Mouse (Mus musculus): ENCODE results near the gene Hsd11b2. TPM values are rescaled to one million over a fixed set of nuclear protein-coding genes. Genes with fewer than 3 reads are reported as not detected.

Hsd11b2 gene
- total RNA-seq, 4 experiments from 2014 or later = 0.12 to 0.62 TPM; not detected in 2

DNA sequence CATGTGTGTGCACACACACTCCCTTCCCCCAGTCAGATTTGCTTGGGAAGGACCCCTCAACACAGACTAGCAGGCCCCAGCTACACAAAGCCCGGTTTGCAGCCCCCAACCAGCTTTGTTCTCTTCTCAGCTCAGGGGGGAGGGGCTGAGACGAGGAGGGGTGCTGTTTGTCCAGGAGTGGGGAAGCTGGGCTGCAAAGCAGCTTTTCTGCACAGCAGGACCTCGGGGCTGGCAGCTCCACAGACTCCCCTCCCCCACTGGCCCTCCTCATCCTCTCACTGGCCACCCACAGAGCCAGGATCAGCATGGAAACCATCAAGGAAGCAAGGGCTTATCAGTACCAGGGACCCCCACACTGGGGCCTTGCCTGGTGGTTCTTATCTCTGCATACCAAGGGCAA is 2.5 kb downstream of the Hsd11b2 start:
- no peak for DNase-seq (ENCODE audit: low spot score in 2 of 2)

DNA sequence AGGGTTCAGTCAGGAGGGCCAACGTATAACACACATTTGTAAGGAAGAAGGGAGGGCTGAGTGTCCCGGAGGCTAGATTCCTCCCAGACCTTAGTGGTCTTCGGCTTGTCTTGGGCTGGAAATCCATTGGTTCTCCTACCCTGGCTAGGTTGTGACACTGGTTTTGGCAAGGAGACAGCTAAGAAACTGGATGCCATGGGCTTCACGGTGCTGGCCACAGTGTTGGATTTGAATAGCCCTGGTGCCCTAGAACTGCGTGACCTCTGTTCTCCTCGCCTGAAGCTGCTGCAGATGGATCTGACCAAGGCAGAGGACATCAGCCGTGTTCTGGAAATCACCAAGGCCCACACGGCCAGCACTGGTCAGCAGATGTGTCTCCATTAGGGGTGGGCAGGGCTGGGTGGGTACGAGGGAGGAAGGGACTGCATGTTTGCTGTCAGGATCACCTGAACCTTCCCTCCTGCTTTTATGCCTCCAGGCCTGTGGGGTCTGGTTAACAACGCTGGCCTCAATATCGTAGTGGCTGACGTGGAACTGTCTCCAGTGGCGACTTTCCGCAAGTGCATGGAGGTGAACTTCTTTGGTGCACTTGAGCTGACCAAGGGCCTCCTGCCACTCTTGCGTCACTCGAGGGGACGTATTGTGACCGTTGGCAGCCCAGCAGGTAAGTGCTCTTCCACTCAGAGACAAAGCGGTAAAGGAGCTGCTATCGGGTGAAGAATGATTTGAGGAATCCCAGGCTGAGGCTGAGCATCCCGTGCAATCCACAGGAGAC is 3.6 kb downstream of the Hsd11b2 start:
- DNase-seq (ENCODE audit: low spot score in 2 of 2) = no peak

DNA sequence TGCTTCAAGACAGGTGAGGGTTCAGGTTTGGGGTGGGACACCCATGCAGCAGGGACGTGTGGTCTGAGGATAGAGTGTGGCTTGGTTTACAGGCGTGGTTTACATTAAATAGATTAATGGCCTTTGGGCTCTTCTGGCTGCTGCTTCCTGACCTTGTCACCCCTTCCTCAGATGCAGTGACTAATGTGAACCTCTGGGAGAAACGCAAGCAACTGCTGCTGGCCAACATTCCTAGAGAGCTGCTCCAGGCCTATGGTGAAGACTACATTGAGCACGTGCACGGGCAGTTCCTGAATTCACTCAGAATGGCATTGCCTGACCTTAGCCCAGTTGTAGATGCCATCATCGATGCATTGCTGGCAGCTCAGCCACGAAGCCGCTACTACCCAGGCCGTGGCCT is 4.3 kb downstream of the Hsd11b2 start:
- DNase-seq (ENCODE audit: low spot score in 2 of 2) = no peak

DNA sequence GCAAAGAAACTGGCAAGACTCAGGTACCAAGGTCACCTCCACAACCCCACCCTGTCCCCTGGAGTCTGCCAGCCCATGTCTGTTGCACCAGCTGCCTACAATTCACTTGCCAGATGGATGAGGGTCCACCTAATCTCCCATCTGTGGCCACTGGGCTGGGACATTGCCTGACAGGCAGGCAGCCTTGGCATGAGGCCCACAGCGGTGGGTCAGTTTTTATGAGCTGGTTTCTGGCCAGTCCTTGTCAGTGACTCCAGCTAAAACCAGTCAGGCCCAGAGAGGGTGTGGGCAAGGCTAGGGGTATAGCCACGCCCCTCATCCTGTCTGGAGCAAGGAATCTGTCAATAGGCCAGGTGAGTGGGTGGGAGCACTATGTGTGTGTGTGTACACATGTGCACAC is 8.6 kb downstream of the Hsd11b2 start:
- DNase-seq (ENCODE audit: low spot score in 2 of 2) = peak in 1 of 2 experiments; percentile 66

DNA sequence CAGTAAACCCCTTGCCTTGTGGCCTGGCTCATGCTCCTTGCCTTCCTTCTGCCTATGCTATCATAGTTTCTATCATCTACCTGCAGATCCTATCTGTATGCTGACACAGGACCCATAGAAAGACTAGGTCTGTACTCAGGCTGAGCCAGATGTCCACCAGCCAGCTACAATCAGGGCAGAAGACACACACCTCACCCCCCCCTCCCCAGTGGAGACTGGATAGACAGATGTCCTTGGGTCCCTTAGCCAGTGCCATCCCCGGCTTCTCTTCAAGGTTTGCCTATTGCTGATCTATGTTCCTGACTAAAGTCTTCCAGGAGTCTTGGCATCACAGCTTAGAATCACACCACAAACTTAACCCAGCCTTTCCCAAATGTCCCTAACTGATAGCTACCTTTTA is 9.7 kb downstream of the Hsd11b2 start:
- no peak for DNase-seq (ENCODE audit: low spot score in 2 of 2)

DNA sequence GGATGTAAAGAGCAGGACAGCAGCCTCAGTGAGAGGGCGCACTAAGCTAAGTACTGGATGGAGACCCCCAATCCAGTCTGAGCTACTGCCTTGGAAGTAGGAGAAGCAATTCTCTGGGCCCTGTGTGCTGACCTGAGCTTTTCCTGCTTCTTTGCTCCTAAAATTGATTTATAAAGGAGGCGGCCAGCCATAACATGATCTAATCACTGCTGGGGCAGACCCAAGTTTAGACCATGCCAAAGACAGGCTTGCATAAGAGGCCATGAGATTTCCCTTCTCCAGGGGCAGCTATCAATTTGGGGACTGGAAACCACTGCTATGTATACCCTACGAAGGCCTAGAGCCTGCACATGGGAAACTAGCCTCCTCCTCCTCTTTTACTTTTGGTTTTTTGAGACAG is 10.7 kb downstream of the Hsd11b2 start:
- peak; percentile 43 to 55 for DNase-seq (ENCODE audit: low spot score in 2 of 2)

DNA sequence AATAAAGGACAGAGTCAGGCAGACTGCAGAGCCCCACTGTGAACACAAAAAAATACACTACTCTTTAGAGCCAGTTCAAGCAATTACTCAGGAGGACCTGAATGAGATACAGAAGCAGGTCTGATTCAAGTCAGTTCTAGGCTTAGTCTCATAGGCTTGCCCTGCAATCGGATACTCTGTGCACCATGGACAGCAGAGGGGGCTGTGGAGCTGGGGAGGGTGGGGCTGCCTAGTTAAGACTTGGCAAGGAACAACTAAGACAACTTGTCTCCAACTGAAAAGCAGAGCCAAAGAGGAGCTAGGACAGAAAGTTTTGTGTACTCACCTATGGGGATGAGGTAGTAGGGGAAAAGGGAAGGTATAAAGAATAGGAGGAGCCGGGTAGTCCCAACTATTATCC is 13.2 kb downstream of the Hsd11b2 start:
- DNase-seq (ENCODE audit: low spot score in 2 of 2) = peak in 1 of 2 experiments; percentile 44

DNA sequence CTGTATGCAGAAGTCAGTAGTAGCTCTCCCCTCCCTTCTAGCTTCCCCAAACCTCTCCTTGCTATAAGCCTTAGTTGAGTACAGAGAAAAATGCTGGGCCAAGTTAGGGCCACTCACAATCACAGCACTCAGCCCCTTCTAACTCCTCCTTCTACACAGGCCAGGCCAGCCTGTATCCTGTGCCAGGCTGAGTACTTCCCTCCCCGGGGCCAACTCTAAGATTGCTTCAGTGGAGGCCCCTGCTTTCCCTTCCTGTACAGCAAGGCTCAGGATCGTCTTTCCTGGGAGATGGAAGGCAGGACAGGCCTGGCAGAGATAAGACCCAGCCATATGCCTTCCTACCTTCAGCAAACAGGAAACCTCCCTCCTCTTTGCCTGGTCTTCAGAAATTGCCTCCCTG is 14.9 kb downstream of the Hsd11b2 start:
- DNase-seq (ENCODE audit: low spot score in 2 of 2) = peak in 1 of 2 experiments; percentile 30

DNA sequence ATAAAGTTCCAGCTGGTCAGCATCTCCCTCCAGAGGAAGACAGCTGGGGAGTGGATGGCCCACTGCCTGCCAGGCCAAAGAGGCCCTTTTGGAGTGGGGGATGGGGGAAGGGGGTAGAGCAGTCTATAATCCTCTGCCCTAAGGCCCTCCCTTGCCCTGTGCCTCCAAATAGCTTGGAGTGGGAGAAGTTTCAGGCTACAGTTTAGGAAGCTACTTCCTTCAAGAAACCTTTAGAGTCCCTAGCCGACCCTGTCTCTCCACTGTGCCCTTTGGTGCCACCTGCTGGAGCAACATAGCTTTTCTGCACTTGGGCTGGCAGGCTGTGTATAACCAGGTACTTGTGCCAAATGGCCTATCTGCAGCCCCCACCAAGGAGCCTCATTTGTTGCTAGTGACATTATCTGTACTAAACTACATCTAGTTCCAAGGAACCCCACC is 15.4 kb downstream of the Hsd11b2 start:
- peak; percentile 63 to 75 for DNase-seq (ENCODE audit: low spot score in 2 of 2)

DNA sequence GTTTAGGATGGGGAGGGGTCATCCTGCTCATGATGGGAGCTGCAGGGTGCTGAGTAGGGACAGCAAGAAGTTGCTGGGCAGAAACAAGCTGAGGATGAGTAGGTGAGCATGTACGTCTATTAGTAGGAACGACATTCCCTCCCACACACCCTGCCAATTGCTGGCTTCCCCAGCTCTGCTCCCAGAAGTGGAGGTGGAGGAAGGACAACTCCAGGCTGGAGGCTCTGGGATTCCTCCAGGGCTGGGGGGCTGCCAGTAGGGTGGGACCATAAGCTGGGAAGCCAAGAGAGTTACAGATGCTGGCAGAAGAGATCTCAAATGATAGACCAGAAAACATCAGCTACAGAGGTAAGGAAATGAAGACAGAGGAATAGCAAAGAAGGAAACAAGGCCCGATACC is 18.0 kb downstream of the Hsd11b2 start:
- DNase-seq (ENCODE audit: low spot score in 2 of 2) = no peak

DNA sequence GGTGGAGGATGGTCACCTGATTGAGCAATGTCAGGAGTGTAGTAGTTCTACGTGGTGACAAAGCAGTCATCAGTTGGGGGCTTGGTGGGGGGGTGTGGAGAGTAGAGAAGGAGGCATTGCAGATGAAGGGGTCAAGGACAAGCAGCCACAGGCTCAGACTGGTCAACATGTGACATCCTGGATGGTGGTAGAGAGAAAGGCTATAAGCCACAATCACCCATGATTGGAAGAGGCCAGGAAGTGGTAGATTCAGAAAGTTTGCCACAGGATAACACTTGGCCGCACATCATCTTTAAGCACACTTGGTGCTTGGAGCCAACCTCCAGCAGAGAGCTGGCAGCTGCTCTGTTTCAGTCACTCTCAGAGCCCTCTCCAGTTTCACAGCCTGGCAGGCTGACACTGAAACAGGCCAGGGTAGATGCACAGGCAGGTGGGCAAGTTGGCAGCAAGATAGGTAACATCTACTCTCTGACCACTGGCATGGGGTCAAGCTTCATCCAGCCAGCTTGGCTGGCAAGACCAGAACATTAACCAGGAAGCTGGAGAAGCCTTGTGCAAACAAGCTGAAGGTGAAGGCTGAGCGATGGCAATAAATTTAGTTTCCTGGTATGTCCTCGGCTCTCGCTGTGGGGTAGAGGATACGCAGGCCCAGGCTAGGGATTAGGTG is 18.6 kb downstream of the Hsd11b2 start:
- peak; percentile 83 to 93 for DNase-seq (ENCODE audit: low spot score in 2 of 2)

DNA sequence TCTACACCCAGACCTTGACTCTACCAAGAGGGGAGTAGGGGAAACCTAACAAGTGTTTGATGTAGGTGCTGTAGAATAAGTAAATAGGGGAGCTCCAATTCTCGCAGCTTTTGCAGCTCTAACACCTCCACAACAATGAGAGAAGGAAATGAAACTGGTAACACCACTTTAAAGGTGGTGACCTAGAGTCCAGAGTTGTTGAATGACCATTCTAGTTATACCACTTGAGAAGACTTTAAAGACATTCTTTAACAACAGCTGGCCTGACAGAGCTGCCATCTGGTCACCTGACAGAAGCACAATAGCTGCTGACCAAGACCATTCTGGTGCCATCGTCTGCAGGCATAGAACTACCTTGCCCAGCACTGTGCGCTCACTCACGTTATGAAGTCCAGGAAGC is 20.4 kb downstream of the Hsd11b2 start:
- DNase-seq (ENCODE audit: low spot score in 2 of 2) = no peak

DNA sequence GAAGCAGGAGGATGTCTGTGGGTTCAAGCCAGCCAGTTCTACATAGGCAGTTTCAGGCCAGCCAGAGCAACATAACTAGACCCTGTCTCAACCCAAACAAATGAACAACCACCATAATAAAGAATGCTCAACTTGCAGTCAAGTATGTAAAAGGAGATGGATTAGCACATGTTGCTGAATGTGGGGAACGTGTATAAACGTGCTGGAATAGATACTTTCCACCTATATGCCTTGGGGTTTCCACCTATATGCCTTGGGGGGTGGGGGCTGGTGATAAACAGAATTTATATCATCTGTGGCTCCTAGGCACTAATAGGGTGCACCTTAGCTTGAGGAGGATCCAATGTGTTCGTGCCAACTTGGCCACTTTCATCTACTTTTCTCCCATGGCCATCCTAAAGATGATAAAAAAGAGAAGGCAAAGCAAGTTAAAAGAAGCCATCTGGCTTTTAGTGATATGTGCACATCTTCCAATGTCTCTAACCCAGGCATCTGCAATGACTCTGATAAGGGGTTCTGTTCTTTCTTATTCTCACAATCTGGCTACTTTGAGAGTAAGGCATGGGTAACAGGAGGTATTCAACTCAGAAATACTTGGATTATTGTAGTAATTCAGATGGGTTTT is 23.6 kb downstream of the Hsd11b2 start:
- DNase-seq (ENCODE audit: low spot score in 2 of 2) = no peak

DNA sequence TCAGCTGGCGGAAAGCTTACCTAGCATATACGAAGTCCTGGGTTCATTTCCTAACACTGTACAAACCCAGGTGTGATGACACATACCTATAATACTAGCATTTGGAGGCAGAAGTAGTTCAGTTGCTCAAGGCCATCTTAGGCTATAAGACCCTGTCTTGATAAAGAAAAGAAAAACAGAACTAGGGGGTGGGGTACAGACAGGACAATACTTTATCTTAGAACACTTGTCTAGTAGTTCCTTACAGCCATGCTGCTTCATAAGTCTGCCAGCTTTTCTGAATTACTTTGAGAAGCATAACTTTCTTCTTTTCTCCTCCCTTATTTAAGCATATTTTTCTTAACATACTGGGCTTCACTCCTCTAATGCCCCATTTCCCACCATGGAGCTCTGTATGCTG is 24.3 kb downstream of the Hsd11b2 start:
- DNase-seq (ENCODE audit: low spot score in 2 of 2) = no peak

DNA sequence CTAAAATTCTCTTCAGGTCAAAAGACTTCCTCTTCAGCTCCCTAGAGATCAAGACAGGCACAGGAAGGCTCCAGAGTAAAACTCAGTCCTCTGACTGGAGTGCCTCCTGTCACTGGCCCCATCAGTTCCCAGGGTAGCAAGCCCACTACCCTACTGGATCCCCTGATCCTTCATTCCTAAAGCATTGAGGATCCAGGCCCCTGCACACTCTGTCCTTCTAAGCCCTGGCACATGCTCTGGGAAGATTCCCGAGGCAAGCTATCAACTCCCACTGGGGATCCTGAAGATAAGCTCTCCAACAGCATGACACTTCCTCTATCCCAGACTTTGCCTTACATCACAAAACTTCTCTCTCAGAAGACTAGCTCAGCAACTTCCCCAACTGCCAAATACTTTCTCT is 25.1 kb downstream of the Hsd11b2 start:
- no peak for DNase-seq (ENCODE audit: low spot score in 2 of 2)

DNA sequence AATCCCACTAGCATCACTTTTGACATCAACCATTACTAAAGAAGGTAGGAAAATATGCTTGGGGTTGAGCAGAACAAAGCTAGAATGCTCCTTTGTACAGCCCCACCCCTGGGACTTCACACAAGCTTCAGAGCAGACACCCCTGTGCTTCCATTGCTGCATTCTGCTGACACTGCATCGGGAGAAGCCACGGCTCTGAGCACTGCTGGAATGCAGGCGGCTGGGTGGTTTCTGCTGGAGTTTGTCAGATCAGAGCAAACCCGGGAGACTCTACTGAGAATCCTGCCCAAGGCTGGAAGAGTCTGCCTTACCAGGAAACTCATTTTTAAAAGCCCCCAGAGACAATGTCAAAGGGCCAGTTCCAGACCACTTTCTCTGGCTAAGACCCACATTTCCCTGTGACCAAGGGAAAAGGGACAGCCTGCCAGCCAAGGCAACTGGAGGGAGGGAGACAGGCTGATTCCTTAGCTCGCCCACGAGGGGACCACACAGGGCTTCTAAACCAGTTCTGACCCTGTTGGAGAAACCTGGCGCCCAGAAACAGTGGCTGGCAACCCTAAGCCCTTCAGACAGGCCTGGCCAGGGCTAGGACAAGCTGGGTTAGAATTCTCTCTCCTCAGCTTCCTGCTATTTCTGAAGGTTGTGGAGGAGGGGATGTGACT is 26.1 kb downstream of the Hsd11b2 start:
- peak in 1 of 2 experiments; percentile 37 for DNase-seq (ENCODE audit: low spot score in 2 of 2)

DNA sequence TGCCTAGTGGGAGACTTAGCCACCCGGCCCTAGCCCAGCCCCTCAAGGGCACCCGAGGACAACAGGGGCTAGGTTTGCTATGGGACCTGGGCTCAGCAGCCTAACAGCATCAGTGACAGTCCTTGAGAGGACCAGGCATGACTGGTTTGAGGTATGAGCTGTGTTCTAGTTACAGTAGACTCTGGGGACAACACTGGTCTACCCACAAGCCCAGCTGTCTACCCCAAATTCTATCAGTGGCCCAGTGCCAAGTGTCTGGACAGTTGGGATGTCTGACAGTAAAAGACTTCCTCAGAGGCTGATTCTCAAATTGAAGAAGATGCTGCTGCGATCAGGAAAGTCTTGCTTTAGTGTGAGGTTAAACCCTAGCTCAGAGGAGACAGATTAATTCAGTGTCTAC is 26.7 kb downstream of the Hsd11b2 start:
- DNase-seq (ENCODE audit: low spot score in 2 of 2) = no peak

DNA sequence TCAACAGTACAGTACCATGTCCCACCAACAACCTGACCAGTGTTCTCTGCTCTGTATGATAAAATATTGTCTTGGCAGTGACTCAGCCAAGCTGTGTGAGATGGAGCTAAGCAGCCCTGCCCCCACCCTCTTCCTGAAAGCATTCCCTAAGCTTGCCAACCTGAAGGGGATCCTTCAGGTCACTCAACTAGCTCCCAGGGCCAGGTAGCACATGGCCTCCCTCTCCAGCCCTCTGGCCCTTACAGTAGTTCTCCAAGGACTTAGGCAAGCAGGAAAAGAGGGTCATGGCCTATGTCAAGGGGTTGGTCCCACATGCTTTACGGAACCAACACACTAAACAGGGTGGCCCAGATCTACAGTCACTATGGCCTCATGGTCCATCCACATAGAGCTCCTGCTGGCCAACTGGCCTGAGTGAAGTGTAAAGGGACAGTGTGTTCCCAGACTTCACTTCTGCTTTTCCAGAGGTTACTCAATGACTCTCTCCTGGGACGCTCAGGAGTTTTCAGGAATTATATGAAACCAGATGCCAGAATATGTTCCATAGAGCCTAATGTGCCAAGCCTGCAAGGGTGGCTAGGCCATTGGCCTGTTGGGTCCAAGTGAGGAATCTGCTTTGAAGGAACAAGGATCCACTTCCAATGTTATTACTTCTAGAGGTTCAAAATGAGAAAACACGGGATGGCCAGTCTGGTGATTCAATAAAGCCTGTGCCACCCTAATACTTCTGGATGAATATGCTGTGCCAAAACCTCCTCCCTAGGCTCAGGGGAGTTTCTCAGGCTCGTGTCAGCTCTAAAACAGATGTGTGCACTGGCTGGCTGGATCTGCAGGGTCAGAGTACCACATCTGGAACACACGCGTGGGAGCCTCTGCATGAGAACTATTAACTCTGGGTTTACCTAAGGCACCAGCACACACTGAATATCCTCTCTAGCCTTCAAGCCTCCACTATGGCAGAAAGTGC is 28.1 kb downstream of the Hsd11b2 start:
- peak in 1 of 2 experiments; percentile 37 for DNase-seq (ENCODE audit: low spot score in 2 of 2)

DNA sequence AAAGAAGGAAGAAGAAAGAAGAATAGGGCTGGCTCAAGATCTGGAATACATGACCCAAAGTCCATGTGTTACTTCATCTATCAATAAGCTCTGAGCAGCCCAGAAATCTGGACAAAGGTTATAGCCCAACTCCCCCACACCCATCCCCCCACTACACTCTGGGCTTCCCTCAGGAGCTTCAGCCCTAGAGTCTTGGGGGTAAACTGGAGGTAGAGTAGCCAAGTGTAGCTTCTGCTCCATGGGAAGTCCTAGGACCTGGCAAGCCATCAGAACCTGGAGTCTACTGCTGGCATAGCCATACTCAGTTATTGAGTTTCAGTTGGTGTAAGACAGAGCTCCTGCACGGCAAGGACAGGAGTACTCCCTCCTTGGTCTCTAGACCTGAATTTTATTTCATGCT is 31.0 kb downstream of the Hsd11b2 start:
- DNase-seq (ENCODE audit: low spot score in 2 of 2) = no peak

DNA sequence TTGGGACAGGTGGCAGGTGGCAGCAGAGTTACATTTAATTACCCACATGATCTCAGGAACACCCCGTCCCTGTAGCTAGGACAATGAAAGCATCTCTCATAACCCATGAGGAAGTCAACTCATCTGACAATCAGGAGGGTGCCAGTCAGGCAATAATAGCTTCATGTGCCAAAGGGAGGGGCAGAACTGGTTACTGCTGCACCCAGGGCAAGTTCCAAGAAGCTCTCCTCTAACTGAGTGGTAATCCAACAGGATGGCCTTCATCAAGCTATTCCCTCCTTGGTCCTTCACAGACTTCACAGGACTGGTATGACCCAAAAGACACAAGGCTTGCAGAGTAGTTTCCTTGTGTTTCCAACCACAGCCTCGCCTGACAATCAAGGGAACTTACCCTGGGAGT is 31.5 kb downstream of the Hsd11b2 start:
- DNase-seq (ENCODE audit: low spot score in 2 of 2) = no peak

DNA sequence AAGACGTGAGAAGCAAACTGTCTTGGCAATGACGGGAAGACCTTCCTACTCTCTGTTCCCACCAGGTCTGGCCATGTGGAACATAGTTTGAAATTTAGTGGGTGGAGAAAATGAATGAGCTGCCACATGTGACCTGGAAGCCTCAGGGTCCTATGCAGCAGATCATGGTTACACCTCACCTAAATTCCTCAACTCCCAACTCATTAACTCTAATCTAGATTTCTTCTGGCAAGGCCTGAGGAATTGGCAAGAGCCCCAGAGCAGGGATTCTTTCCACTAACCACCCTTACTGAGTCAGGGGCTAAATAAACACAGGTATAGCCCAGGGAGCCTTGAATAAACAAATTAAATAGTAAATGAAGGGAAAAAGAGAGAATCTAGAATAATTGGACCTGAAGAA is 33.5 kb downstream of the Hsd11b2 start:
- DNase-seq (ENCODE audit: low spot score in 2 of 2) = no peak
